Mouse (Mus musculus) E14TG2a.4 (cell line): ENCODE measurements around the gene Wipf1.

Experiments
- CTCF ChIP-seq: conservative IDR thresholded peaks from 2 replicates; pipeline ENCODE4 v1.5.1; 2014; ENCODE audit warnings: low read length
- NANOG ChIP-seq: IDR thresholded peaks from 2 replicates; pipeline ENCODE4 v1.6.1; 2014; ENCODE audit warnings: borderline replicate concordance, low read length, mixed read lengths

- no peak for TF ChIP-seq CTCF
- TF ChIP-seq NANOG: no peak
These were observed 15.4 kb downstream of the Wipf1 start for GRCm38 (mm10) chr2:73514178-73514577.
